Mouse (Mus musculus): ENCODE results near the gene Snx18. TPM values are rescaled to one million over a fixed set of nuclear protein-coding genes. Genes with fewer than 3 reads are reported as not detected.

The Snx18 gene
- polyA plus RNA-seq, 1 experiment, result 0.07 TPM

DNA sequence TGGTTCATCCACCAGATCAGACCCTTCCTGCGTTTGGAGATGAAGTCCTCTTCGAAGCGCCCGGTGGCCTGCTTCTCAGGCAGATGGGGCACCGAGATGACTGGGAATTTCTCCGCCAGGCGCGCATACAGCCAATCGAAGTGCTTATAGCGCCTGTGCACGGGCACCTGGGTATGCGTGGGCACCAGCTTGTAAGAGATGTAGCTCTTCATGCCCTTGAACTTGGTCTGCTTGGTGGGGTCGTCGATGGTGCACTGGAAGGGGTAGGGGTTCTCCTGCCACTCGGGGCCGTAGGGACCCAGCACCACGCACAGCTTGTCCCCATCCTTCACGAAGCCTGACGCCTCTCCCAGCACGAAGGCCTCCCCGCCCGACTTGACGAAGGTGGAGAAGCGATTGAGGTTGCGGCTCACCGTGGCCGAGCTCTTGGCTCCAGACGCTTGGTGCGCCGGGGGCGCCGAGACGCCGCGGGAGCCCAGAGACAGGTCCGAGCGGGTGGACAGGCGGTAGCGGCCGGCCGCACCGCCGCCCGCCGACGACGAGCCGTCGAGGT lies 950 bp downstream of the Snx18 start:
- Histone ChIP-seq H3K9me3 (ENCODE audit: control insufficient read depth, low read length) (no peaks in the 10 kb centered on the region), H3K4me3 (replicated peaks) (peak overlapping the region; percentile 71), H3K4me1 (ENCODE audit: control insufficient read depth) (peaks cover 45% of the 10 kb centered on the region), H3K27me3 (ENCODE audit: control insufficient read depth) (peaks cover 26% of the 10 kb centered on the region), H3K36me3 (ENCODE audit: control insufficient read depth) (peaks cover 8% of the 10 kb centered on the region)
- TF ChIP-seq GATA1 (IDR thresholded peaks at IDR 0.05; ENCODE audit: low read length), result no peak
- TF ChIP-seq TAL1 (IDR thresholded peaks at IDR 0.05; ENCODE audit: low read length), result no peak

DNA sequence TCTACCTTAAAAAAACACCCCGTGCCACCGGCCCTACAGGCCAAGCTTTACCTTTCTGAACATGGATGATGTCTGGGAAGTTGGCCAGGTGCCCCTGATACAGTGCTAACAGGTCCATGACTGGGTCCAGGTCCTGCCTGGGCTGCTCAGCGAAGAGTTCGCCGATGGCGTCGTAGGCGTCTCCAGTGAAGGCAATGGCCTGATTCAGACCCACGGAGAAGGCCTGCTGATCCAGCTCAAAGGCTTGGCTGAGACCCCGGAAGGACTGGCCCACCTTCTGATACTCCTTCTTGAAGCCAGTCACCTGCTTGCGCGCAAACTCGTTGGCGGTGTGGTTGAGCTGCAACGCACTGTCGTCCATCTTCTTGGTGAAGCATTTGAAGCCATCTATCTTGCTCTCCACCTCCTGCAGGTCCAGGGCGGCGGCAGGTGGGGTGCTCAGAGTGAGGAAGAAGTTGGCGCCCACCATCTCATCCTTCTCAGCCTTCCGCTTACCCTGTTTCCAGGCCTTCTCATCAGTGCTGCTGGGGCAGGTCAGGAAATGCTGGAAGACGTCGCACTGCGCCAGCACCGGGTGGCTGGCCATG lies 1.5 kb downstream of the Snx18 start:
- H3K4me1 ChIP-seq (ENCODE audit: control insufficient read depth), result peaks cover 45% of the 10 kb centered on the region
- TF ChIP-seq GATA1 (IDR thresholded peaks at IDR 0.05; ENCODE audit: low read length) (no peak), TAL1 (IDR thresholded peaks at IDR 0.05; ENCODE audit: low read length) (no peak)
- H3K36me3 ChIP-seq (ENCODE audit: control insufficient read depth), result peaks cover 8% of the 10 kb centered on the region
- peaks cover 26% of the 10 kb centered on the region for H3K27me3 ChIP-seq (ENCODE audit: control insufficient read depth)
- H3K9me3 ChIP-seq (ENCODE audit: control insufficient read depth, low read length), result no peaks in the 10 kb centered on the region
- H3K4me3 ChIP-seq (replicated peaks), result peak overlapping the region; percentile 71

- Histone ChIP-seq H3K4me3 (replicated peaks) (peak overlapping the region; percentile 71), H3K9me3 (ENCODE audit: control insufficient read depth, low read length) (no peaks in the 10 kb centered on the region), H3K36me3 (ENCODE audit: control insufficient read depth) (peaks cover 8% of the 10 kb centered on the region), H3K4me1 (ENCODE audit: control insufficient read depth) (peaks cover 45% of the 10 kb centered on the region), H3K27me3 (ENCODE audit: control insufficient read depth) (peaks cover 26% of the 10 kb centered on the region)
- TF ChIP-seq TAL1 (IDR thresholded peaks at IDR 0.05; ENCODE audit: low read length), result no peak
- TF ChIP-seq GATA1 (IDR thresholded peaks at IDR 0.05; ENCODE audit: low read length), result no peak
These were observed 2.2 kb downstream of the Snx18 start for GRCm38 (mm10) chr13:113615971-113616671.

GRCm38 (mm10) chr13:113615546-113615941 lies 2.8 kb downstream of the Snx18 start:
- Histone ChIP-seq H3K4me3 (replicated peaks) (peak overlapping the region; percentile 71), H3K27me3 (ENCODE audit: control insufficient read depth) (peaks cover 26% of the 10 kb centered on the region), H3K36me3 (ENCODE audit: control insufficient read depth) (peaks cover 8% of the 10 kb centered on the region), H3K9me3 (ENCODE audit: control insufficient read depth, low read length) (no peaks in the 10 kb centered on the region), H3K4me1 (ENCODE audit: control insufficient read depth) (peaks cover 45% of the 10 kb centered on the region)
- no peak for TF ChIP-seq TAL1 (IDR thresholded peaks at IDR 0.05; ENCODE audit: low read length)
- TF ChIP-seq GATA1 (IDR thresholded peaks at IDR 0.05; ENCODE audit: low read length), result no peak

DNA sequence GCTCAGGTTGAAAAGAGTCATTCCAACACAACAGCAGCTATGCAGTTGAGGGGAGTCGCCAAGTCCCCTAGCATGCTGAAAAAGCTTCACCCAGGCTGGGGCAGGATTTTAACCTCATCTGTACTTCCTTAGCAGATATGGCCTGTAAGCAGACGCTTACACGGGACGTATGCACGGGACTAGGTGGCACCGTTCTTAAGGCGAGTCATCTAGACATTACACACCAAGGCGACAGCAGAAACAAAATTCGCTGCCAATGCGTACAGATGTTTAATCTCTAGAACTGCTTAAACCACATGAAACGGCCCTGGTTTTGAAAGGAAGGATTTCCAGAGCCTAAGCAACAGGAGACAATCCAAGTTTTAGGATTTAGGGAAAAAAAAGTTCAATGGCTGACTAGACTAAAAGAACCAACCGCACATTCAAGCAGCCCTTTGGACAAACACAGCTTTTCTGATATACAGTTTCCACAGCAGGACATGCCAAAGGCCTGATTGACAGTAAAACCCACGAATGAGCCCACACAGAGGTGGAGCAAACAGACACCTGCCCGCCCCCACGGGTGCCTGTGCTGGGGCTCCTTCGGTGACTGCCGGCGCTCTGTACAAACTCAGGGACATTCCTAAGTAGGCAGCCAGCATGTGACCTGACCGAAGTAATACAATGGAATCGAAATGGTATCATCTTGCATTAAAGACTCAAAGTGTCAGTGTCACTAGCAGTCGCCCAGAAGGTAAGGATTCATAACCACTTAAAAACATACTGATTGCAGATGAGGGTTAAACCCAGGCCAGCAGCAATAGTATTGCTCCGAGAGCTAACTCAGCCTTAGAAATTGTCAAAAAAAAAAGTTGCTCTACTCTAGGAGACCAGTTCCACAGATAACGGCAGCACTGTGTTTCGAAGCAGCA lies 3.5 kb downstream of the Snx18 start:
- peaks cover 26% of the 10 kb centered on the region for H3K27me3 ChIP-seq (ENCODE audit: control insufficient read depth)
- H3K9me3 ChIP-seq (ENCODE audit: control insufficient read depth, low read length), result no peaks in the 10 kb centered on the region
- H3K4me1 ChIP-seq (ENCODE audit: control insufficient read depth), result peaks cover 45% of the 10 kb centered on the region
- peaks cover 8% of the 10 kb centered on the region for H3K36me3 ChIP-seq (ENCODE audit: control insufficient read depth)
- TF ChIP-seq TAL1 (IDR thresholded peaks at IDR 0.05; ENCODE audit: low read length), result no peak
- TF ChIP-seq GATA1 (IDR thresholded peaks at IDR 0.05; ENCODE audit: low read length), result no peak
- peak overlapping the region; percentile 71 for H3K4me3 ChIP-seq (replicated peaks)

- peaks cover 8% of the 10 kb centered on the region for H3K36me3 ChIP-seq (ENCODE audit: control insufficient read depth)
- TF ChIP-seq GATA1 (IDR thresholded peaks at IDR 0.05; ENCODE audit: low read length), result no peak
- TF ChIP-seq TAL1 (IDR thresholded peaks at IDR 0.05; ENCODE audit: low read length), result no peak
- no peak overlapping the region for H3K4me3 ChIP-seq (replicated peaks)
- peaks cover 26% of the 10 kb centered on the region for H3K27me3 ChIP-seq (ENCODE audit: control insufficient read depth)
- peaks cover 42% of the 10 kb centered on the region for H3K4me1 ChIP-seq (ENCODE audit: control insufficient read depth)
- H3K9me3 ChIP-seq (ENCODE audit: control insufficient read depth, low read length), result no peaks in the 10 kb centered on the region
These were observed 4.5 kb downstream of the Snx18 start for GRCm38 (mm10) chr13:113613882-113614281.

- TF ChIP-seq GATA1 (IDR thresholded peaks at IDR 0.05; ENCODE audit: low read length) (no peak), TAL1 (IDR thresholded peaks at IDR 0.05; ENCODE audit: low read length) (no peak)
- H3K9me3 ChIP-seq (ENCODE audit: control insufficient read depth, low read length), result no peaks in the 10 kb centered on the region
- H3K4me1 ChIP-seq (ENCODE audit: control insufficient read depth), result peaks cover 39% of the 10 kb centered on the region
- H3K27me3 ChIP-seq (ENCODE audit: control insufficient read depth), result peaks cover 25% of the 10 kb centered on the region
- no peak overlapping the region for H3K4me3 ChIP-seq (replicated peaks)
- H3K36me3 ChIP-seq (ENCODE audit: control insufficient read depth), result peaks cover 8% of the 10 kb centered on the region
These were observed 5.0 kb downstream of the Snx18 start for GRCm38 (mm10) chr13:113613341-113613740.

- Histone ChIP-seq H3K27me3 (ENCODE audit: control insufficient read depth) (peaks cover 15% of the 10 kb centered on the region), H3K4me1 (ENCODE audit: control insufficient read depth) (peaks cover 29% of the 10 kb centered on the region), H3K36me3 (ENCODE audit: control insufficient read depth) (peaks cover 8% of the 10 kb centered on the region), H3K9me3 (ENCODE audit: control insufficient read depth, low read length) (no peaks in the 10 kb centered on the region), H3K4me3 (replicated peaks) (no peak overlapping the region)
- no peak for TF ChIP-seq TAL1 (IDR thresholded peaks at IDR 0.05; ENCODE audit: low read length)
- TF ChIP-seq GATA1 (IDR thresholded peaks at IDR 0.05; ENCODE audit: low read length), result no peak
These were observed 6.0 kb downstream of the Snx18 start for GRCm38 (mm10) chr13:113612141-113612950.

All from erythroblast, embryonic 14.5 days (primary cell).